Mouse (Mus musculus) liver, embryonic 14.5 days (tissue): ENCODE results near the gene Mtfr1l.

ENCODE experiments used
- CTCF ChIP-seq: IDR thresholded peaks from 2 replicates; pipeline ENCODE4 v1.5.1; 2016; ENCODE audit warnings: antibody characterized with exemption, low read depth, control low read depth
- EP300 ChIP-seq: IDR thresholded peaks from 2 replicates; pipeline ENCODE4 v1.6.1; 2016; ENCODE audit warnings: antibody characterized with exemption, low read depth

- TF ChIP-seq CTCF (peak; percentile 97), EP300 (no peak)
Measured at GRCm38 (mm10) chr4:134543261-134543660, 8.1 kb upstream of the Mtfr1l start.
